Mouse (Mus musculus): ENCODE results near the gene Hcfc1r1.
A peak's percentile ranks its signal among the peaks of the same experiment; 100 is the strongest.

The Hcfc1r1 gene

GRCm38 (mm10) chr17:23675564-23676281 lies 2.3 kb downstream of the Hcfc1r1 start:
- peak; percentile 49 for DNase-seq

GRCm38 (mm10) chr17:23676473-23677031 lies 3.2 kb downstream of the Hcfc1r1 start:
- peak; percentile 58 for DNase-seq

DNA sequence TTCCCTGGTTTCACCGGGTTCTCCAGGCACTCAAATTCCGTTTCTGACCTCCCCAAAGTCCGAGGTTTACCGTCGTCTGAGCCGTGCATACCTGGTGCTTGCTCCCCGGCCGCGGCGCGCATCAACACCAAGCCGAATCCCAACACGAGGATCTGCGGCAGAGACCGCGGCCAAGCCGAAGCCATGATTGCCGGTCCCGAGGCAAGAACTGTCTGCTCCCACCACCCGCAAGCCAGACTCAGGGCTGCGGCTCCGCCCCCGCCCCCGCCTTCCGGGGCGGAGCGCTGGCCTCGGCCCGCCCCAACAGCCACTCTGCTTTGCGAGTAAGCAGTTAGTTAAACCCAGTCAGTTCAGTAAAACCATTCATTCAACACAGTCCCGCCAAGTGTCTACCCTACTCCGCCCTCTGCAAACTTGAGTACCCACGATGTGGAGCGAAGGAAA lies 3.9 kb downstream of the Hcfc1r1 start, which contains the start of gene Tnfrsf12a:
TSS of gene Tnfrsf12a (minus strand) at position 233 of the 444 bp plus-strand sequence.
- DNase-seq: peak; percentile 91

DNA sequence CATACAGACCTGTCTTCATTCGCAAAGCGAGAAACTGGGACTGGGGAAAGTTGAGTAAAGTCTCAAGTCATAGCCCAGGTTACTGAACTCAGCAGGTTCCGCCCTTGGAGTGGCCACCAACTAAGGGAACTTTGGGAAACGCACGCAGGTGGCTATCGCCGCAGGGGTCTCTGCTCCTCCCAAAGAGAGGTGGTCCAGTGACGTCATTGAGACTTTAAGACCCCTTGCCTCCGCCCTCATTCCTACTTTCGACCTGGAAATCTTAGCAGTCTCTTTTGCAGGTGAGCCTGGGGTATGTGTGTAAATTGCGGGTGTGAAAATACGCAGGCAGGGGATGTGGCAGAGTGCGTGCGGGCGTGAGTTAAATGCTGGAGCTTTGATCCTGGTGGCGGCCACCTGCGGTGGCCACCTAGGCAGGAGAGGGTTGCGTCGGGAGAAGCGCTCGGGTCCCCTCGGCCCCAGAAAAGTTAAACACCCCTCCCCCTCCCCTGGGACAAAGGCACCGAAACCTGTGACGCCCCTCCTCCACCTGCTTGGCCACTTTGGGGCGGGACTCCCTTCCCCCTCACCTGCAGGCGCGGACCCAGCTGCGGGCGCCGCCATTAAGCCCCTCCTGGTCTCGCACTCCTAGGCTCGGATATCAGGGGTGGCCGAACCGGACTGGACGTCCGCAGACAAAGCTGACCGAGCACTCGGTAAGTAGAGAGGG lies 5.9 kb downstream of the Hcfc1r1 start, which contains the start of gene Cldn6:
TSS of gene Cldn6 (plus strand) at position 123 of the 709 bp plus-strand sequence.
- no peak for DNase-seq

DNA sequence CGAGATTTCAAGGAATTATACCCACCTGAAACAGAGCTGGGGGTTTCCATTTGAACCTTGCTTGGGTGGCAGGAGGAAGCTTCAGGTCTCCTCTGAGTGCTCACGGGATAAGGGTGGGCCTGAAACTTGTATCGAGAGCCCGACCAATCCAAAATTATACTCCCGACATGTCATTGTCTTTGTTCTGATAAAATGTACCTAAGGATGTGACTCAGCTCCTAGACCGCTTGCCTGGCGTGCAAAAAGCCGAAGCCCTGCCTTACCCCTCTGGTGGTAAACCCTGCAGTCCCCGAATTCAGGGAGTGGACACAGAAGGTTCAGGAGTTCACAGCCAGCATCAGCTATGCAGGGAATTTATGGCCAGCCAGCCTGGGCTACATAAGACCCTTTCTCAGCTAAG lies 6.9 kb downstream of the Hcfc1r1 start:
- DNase-seq: no peak

- DNase-seq: peak; percentile 38
Observed at GRCm38 (mm10) chr17:23681086-23681485, 7.7 kb downstream of the Hcfc1r1 start.

DNA sequence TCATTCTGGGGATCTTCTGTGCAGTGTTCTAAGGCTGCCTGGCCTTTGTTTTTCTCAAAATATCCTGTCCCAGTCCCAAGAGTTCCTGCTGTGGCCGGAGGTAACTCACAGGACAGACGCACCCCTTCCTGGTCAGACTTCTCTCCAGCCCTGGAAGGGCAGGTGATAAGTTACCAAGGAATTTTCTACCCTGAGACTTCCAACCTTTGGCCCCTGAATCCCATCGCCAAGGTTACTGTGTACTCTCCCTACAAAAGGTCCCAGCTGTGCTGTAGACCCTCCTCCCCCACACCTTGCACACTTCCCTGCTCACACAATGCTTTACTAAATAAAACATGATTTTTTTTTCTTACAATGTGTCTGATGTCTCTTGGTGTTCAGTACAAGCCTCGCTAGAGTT lies 8.7 kb downstream of the Hcfc1r1 start:
- no peak for DNase-seq

DNA sequence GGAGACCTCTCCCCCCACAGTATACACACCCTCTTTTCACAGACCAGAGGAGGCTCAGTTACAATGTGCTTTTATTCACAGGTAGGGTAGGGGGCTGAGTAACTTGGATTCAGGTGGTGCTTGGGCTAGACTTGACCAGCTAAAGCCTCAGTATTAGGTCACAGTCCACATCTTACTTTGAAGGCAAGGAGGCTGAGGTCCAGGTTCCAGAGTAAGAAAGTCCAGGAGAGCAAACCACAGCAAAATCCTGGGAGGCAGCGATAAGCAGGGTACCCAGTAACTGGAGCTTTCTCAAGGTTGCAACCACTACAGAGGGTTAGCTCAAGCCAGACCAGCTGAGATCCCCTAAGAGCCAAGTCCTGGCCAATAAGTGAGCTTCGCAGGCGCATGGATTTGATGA lies 9.1 kb downstream of the Hcfc1r1 start:
- DNase-seq: no peak

DNA sequence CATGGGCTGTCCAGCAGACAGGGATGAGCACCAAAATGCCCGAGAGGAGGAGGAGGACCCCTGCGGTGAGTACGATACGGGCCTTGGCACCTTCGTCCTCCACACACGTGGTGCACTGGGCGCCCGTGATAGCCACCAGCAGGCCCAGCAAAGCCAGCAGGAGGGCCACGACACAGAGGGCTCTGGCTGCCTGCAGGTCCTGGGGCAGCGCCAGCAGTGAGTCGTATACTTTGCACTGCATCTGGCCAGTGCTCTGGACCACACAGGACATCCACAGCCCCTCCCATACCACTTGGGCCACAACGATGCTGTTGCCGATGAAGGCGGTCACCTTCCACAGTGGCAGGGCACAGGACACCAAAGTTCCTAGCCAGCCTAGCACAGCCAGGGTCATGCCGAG lies 9.8 kb downstream of the Hcfc1r1 start:
- DNase-seq: no peak

DNA sequence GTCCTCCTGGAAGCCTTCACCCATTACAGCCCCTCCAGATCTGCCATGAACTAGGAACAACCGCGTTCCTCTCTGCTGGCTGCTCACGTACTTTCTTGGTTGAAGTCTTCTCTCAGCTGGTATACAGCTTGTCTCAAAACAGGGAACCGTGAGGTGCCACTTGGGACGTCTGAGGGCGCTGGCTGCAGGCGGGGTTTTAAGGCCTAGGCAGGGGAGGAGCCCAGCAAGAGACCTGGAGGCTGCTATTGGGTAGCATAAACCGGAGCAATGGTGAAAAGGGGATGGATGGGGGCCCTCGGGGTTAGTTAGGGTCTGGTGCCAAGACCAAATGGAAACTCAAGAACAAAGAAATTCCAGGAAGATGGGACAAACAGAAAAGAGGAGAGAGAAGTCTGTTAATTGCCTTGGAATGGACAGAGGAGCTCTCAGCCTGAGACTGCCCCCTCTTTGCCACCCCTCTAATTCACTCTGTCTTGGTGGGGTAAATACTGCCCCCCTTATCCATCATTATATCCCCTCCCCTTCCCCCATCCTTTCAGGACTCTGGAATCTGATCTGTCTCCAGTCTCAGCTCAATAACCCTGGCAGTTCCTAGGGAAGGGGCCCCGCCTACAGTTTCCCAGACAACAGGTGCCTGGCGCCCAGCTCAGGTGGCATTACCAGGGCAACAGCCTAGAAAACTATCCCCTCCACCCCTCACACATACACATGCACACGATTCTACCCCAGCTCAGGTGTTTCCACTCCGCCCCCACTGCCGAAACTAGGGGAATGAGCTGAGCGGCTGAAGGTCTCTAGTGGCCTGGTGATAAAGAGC lies 10.7 kb downstream of the Hcfc1r1 start, which contains the start of gene Cldn9:
TSS of gene Cldn9 (minus strand) at position 171 of the 817 bp plus-strand sequence.
- DNase-seq: peak; percentile 37

- no peak for DNase-seq
Observed at GRCm38 (mm10) chr17:23694491-23694890, 21.1 kb downstream of the Hcfc1r1 start.

- no peak for DNase-seq
Observed at GRCm38 (mm10) chr17:23695801-23696200, 22.4 kb downstream of the Hcfc1r1 start.

GRCm38 (mm10) chr17:23699131-23700077 lies 26.0 kb downstream of the Hcfc1r1 start:
- peak; percentile 51 for DNase-seq

DNA sequence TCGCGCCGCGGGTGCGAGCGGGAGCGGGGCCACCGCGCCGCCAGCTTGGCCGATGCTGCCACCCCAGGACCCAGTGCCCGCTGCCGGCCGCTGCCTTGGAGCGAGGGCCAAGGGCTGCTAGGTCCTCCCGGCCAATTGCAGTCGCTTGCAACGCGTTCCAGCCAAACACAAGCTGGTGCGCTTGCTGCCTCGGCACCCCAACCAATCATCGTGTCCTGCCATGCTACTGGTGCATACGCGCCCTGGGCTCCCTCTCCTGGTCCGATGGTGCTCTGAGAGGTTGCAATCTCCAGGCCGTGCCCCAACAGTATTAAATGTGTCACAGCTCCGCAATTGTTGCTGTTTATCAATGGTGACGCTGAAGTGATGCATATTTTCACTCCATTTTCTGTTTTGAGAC lies 26.7 kb downstream of the Hcfc1r1 start:
- DNase-seq: peak; percentile 95

- no peak for DNase-seq
Observed at GRCm38 (mm10) chr17:23703301-23703700, 29.9 kb downstream of the Hcfc1r1 start.

GRCm38 (mm10) chr17:23704741-23705140 lies 31.3 kb downstream of the Hcfc1r1 start:
- no peak for DNase-seq

- DNase-seq: no peak
Observed at GRCm38 (mm10) chr17:23705525-23706104, 32.2 kb downstream of the Hcfc1r1 start.

DNA sequence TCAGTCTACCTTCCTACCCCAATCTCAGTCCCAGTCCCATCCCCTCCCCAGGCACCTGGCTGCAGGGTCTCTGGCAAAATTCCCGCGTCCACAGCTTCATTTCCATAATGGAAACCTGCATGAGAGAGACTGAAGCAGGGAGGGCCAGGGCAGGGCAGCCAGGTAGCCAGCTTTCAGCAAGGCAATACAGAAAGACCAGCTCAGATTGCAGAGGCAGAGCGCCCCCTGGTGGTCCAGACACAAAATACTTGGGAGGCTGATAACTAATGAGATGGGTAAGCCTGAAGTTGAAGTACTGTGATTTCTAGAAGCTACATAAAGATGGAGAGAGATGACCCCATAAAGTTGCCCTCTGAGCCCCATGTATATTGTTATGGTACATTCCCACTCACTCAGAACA lies 32.8 kb downstream of the Hcfc1r1 start:
- peak; percentile 79 for DNase-seq

GRCm38 (mm10) chr17:23717003-23717402 lies 43.6 kb downstream of the Hcfc1r1 start:
- DNase-seq: no peak

DNA sequence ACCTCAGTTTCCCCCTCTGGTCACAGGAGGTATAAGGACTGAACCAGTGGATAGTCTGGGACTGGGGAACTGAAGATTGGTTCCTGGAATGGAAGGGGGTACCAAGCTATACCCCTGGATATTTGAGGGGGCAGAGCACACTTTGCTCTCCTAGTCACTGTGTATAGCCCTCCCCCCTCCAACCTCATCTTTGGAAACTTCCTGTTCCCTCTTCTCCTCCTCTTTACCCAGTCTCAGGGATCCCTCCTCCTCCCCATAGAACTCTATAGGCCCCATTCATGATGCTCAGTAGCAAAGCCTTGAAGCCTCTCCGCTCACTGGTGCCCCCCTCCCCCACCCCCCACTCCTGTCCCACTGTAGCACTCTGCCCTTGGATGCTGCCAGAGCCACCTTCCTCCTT lies 46.1 kb downstream of the Hcfc1r1 start:
- DNase-seq: no peak

- DNase-seq: no peak
Observed at GRCm38 (mm10) chr17:23721886-23722285, 48.5 kb downstream of the Hcfc1r1 start.

Measured in kidney, postnatal 14 days (tissue).